Mouse (Mus musculus): ENCODE results near the gene Lonrf3.

DNA sequence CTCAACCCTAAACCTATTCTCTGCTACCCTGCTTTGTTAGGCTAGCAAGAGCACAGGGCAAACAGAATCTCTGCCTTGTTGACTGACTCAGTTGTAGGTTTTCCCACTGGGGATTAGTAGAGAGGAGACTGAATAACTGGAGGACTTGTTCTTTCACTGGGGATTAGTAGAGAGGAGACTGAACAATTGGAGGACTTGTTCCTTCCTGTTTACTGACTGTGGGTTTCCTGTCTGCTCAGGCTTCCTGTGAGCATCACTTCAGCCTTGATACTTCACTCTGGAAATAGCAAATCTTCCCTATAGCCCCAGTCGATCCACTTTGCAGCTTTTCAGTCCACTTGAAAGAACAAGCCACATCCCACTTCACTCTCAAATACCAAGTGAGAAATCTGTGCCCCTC is 49.4 kb upstream of the Lonrf3 start:
- TF ChIP-seq CTCF (IDR thresholded peaks at IDR 0.05; ENCODE audit: control insufficient read depth, insufficient read depth, insufficient read length) = no peak
- no peak for TF ChIP-seq FOSL1 (IDR thresholded peaks at IDR 0.05; ENCODE audit: insufficient read depth, low read length, poor library complexity, severe bottlenecking)
- TF ChIP-seq MAX (IDR thresholded peaks at IDR 0.05) = no peak
- no peak for TF ChIP-seq USF1 (IDR thresholded peaks at IDR 0.05; ENCODE audit: low read depth)
- TF ChIP-seq MYOD1 (IDR thresholded peaks at IDR 0.05; ENCODE audit: control insufficient read depth, insufficient read length, low read depth) = no peak
